Mouse (Mus musculus) left cerebral cortex, postnatal 25 days (tissue): ENCODE data around the gene Olfr525. TPM values are rescaled to one million over a fixed set of nuclear protein-coding genes. Genes with fewer than 3 reads are reported as not detected.

Source experiments
- DNase-seq, 2 experiments: peaks; one replicate each; pipeline ENCODE4 v3.0.0; 2022; ENCODE audit warnings: low spot score in 2 of 2, mixed read lengths in 1 of 2
- intact Hi-C: fragments of 180-260 bp; cut with DNase I; formaldehyde crosslinking; loops from one replicate; pipeline ENCODE4 v1.15.1; 2025
- total RNA-seq, 2 experiments: library from RNA; stranded (reverse); gene quantifications; 2 replicates each; pipeline ENCODE4 v1.2.3; 2021

The Olfr525 gene
- not detected for total RNA-seq

DNA sequence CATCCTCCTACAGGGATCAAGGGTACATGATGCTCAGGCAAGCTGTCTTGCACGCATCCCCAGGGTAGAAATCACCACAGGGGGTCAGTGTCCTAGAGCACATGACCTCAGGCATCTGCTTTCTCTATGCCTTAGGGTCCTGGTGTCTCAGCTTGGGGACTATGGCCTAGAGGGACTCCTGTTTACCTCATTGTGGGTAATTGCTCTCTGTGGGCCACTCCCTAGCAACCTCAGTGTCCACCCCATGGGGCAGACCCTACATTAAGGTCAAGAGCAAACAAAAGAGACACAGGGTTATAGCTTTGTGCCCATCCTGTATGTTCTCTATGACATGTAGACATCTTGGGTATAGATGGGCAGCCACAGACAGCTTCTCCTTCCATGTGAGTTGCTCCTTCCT is at the start of gene Olfr525:
Olfr525 (plus strand) TSS at position 301 of the 400 bp plus-strand sequence.
- DNase-seq: no peak
- intact Hi-C loops: loop anchor here (10.0 kb wide), 1 partner anchor 104 kb away; the partner anchor contains the start of gene Olfr532

DNA sequence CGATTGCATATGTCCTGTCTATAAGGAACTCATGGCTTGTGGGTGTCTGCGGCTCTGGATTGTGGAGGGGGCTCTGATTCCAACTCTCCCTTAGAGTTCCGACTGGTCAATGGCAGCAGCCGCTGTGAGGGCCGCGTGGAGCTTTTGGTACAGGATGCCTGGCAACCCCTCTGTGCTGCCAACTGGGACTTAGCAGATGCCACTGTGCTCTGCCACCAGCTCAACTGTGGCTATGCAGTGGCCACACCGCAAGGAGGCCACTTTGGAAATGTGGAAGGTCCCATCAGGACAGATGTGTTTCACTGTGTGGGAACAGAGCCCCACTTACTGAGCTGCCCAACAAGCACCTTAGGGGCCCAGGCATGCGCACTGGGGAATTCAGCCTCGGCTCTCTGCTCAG is 24.9 kb upstream of the Olfr525 start:
- DNase-seq: no peak
- intact Hi-C loops: no loop called here

DNA sequence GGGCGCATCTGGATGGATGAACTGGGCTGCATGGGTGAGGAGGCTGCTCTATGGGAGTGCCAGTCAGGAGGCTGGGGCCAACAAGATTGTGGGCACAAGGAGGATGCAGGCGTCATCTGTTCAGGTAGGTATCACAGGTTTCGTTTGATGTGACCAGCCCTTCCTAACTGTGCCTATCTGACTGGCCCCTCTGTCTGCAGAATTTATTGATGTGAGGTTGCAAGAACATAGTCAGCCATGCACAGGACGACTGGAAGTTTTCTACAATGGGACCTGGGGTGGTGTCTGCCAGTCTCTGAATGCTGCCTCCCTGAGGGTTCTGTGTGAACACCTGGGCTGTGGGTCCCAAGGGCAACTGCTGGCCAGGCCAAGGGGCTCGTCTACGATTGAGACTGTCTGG is 23.8 kb upstream of the Olfr525 start:
- DNase-seq: no peak
- intact Hi-C loops: no loop called here

DNA sequence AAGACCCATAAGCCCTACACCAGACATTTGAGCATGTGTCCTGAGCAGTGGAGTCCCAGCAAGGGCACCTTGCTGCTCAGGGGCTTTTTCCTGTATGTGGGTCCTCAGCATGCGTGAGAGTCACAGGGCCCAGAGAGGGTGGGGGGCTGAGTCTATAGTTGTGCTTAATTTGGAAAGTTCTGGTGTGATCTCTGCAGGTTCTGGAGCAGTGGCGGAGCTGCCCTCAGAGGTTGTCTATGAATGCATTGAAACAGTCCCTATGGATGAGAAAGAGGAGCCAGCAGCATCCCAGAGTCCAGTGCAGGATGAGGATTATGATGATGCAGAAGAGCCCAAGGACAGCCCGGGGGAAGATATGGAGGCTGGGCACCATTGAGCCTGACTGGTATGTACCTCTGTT is 21.2 kb upstream of the Olfr525 start:
- no peak for DNase-seq
- intact Hi-C loops: no loop called here

DNA sequence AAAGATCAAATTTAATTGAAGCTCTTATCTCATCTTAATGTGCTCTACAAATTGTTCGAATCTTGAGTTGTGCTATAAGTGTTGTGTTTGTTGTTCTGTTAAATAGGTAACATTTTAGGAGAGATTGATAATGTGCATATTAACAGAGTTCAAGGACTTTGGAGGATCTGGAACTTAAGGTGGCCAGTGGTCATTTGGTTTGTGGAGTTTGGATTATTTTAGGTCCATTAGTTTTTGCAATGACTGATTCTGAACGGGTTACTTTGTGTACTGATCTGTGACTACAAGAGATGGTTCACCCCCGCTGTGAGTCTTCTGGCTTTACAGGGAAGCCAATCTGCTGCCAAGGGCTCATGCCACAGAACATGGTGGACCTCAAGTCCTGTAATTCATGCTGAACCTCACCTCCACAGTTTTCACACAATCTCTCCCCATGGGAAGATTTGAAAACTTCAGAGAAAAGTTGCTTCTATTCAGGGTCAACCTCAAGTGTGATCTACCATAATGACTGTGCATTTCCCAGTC is 735 bp upstream of the Olfr525 start:
- no peak for DNase-seq
- intact Hi-C loops: loop anchor here (10.0 kb wide), 1 partner anchor 105 kb away; the partner anchor contains the start of gene Olfr532

DNA sequence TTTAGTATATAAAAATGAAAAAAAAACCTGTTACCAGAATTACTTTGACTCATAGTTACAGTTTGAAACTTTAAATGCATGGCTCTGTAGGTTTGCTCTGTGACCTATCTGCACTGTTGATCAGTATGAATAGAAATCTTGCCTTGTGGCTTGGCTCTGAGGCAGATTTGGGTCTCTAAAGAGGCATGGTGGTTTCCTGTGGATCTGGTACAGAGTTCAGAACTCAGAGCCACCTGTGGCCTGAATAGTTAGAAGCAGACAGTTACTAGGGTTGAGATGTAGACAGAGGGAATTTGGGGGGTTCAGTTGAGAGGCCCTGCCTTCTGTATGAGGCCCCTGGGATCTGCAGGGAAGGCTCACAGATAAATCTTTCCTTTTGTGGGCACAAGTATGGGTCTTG is 477 bp downstream of the Olfr525 start:
- DNase-seq: no peak
- intact Hi-C loops: loop anchor here (10.0 kb wide), 1 partner anchor 104 kb away; the partner anchor contains the start of gene Olfr532

DNA sequence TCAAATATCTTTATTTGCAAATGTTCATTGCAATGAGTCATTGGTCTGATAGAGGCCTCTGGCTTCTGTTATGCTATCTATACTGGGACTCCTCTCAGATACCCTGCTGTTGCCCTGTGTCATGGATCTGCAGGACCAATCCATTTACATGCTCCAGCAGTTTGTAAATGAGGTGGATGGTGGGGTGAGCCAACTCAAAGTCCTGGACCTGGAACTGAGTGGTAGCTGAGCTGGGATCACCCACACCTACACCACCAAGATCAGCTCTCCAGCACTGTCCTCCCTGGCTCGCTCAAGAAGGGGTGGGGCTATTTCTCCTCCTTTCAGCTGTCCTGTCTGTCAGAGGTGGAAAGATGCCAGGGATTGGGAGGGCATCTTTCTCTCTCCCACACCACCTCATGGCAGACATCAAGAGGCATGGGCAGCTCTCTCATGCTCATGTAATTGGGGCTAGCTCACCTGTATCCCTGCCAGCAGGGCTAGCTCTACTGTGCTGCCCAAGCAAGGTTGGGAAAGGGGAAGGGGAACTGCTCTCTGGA is 9.2 kb downstream of the Olfr525 start:
- intact Hi-C loops: loop anchor here (10.0 kb wide), 1 partner anchor 95 kb away; the partner anchor contains the start of gene Olfr532
- no peak for DNase-seq

DNA sequence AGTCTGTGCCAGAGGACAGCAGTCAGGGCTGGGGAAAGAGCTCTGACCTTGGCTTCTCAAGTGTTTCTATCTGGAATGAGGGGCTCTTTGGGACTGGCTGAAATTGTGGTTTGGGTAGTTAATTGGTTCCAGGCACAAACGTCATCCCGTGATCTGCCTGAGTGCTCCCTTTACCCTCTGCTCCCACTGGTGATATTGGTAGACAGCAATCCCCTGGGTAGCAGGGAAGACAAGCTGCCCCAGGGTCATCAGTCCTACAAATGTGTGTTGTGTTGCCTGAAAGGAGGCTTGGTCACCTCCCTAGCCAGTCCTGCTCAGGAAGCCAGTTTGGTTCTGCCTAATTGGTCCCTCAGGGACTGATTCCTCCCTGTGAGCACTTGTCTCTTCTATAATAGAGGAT is 13.1 kb downstream of the Olfr525 start, which contains the start of gene Olfr527:
Olfr527 (plus strand) TSS at position 301 of the 400 bp plus-strand sequence.
- DNase-seq: no peak
- intact Hi-C loops: no loop called here

DNA sequence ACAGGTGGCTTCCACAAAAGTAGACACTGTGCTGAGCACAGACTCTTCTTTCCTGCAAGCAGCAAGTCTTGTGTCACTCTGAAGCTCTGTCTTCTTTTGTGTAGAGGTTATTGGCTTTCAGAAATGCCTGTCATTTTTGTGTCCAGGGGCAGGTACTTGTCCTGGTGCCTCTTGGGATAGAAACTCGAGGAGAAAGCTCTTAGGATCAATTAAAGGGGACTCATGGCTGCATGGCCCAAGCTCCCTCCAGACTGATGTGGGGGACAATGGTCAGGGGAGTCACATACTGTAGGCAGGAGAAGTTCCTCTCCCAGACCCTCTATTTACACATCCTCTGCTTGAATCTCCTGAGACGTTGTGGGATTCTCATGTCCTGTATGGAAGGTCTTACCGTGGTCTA is 40.9 kb downstream of the Olfr525 start, which contains the start of gene Olfr60:
Olfr60 (minus strand) TSS at position 101 of the 400 bp plus-strand sequence.
- DNase-seq: no peak
- intact Hi-C loops: no loop called here

DNA sequence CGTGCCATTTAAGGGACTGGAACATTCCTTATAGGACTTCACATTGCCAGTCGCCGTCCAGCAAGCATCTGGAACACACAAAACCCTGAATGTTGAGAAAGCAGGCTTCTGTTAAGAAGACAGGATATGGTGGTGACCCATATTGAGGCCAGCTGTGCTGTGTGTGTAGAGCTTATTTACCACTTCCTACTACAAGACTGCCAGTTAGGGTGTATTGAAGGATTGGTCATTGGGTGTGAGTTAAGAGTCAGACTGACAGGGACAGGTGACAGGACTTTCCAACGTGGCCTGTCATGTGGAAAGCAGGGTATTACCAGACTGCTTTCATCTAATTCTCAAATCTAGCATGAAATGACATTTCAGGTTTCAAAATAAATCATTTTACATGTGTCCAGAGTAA is 53.6 kb downstream of the Olfr525 start:
- DNase-seq: no peak
- intact Hi-C loops: no loop called here

DNA sequence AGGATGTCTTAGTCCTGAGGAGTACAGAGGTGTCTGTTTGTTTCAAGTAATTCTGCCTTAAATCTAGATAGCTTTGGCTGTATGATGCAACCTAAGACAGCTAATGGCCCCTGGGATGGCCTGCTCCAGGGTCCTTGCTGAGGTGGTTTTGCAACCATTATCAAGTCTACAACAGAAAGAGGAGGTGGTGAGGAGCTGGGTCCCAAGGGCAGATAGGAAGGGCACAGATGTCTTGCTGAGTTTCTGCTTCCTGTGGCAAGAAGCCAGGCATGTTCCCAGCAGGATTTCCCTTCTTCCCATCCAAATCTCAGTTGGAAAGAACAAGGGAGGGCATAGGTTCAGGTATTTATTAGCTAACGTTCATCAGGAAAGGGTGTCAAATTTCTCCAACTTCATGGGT is 55.6 kb downstream of the Olfr525 start, which contains the start of gene Olfr530:
Olfr530 (minus strand) TSS at position 101 of the 400 bp plus-strand sequence.
- intact Hi-C loops: no loop called here
- no peak for DNase-seq

DNA sequence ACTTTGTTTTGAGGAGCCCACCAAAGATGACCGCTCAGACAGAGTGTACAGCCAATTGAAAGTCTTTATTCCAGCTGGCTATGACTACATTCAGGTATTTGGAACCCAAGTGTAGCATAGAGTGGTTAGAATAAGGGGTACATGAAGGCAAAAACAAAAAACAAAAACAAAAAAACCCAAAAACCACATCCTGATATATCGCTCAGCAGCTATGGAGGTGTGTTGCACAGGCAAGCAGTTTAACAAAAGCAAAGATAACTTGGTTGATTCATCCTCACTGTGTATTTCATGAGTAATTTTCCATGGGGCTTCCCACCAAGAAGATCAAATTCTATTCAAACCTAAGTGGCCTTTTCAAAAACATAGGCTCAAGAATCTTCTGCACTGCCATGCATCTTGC is 56.3 kb downstream of the Olfr525 start:
- no peak for DNase-seq
- intact Hi-C loops: no loop called here

Other genes starting within 250 kb of the Olfr525 start
- gene Caly, start 238.3 kb upstream of the Olfr525 start, total RNA-seq: 100 to 1,000 TPM; 184 to 195 TPM
- gene Prap1, start 227.5 kb upstream of the Olfr525 start, total RNA-seq: not detected
- 10 to 100 TPM; 56.2 to 56.3 TPM for gene Fuom, start 218.4 kb upstream of the Olfr525 start, total RNA-seq
- gene Paox, start 205.1 kb upstream of the Olfr525 start, total RNA-seq: 1 to 10 TPM; 5.2 to 5.3 TPM
- gene Echs1, start 204.4 kb upstream of the Olfr525 start, total RNA-seq: 10 to 100 TPM; 46.1 to 49.0 TPM
- gene Mtg1, start 183.3 kb upstream of the Olfr525 start, total RNA-seq: 10 to 100 TPM; 22.4 TPM
- 100 to 1,000 TPM; 160 to 172 TPM for gene Sprn, start 166.0 kb upstream of the Olfr525 start, total RNA-seq
- gene Olfr522, start 156.1 kb upstream of the Olfr525 start, total RNA-seq: not detected
- gene Olfr523, start 147.6 kb upstream of the Olfr525 start, total RNA-seq: not detected
- not detected for gene Olfr524, start 114.9 kb upstream of the Olfr525 start, total RNA-seq
- not detected for gene Cd163l1, start 102.6 kb upstream of the Olfr525 start, total RNA-seq
- gene 5830411N06Rik, start 73.6 kb upstream of the Olfr525 start, total RNA-seq: under 1 TPM in 1 of 2 experiments, not detected in 1; 0.16 TPM
- not detected for gene Olfr527, start 13.2 kb downstream of the Olfr525 start, total RNA-seq
- not detected for gene Olfr60, start 40.8 kb downstream of the Olfr525 start, total RNA-seq
- gene Olfr530, start 55.5 kb downstream of the Olfr525 start, total RNA-seq: not detected
- not detected for gene Olfr531, start 82.1 kb downstream of the Olfr525 start, total RNA-seq
- not detected for gene Olfr532, start 100.8 kb downstream of the Olfr525 start, total RNA-seq
- gene Olfr533, start 142.5 kb downstream of the Olfr525 start, total RNA-seq: not detected
- not detected for gene Olfr535, start 163.4 kb downstream of the Olfr525 start, total RNA-seq
- not detected for gene Olfr536, start 186.5 kb downstream of the Olfr525 start, total RNA-seq
- gene Olfr538, start 247.0 kb downstream of the Olfr525 start, total RNA-seq: not detected